Mouse (Mus musculus) left cerebral cortex, adult 2 months (tissue): ENCODE measurements around the gene Mybpc2. TPM values are rescaled to one million over a fixed set of nuclear protein-coding genes. Genes with fewer than 3 reads are reported as not detected.

Experiments used
- DNase-seq, 2 experiments: peaks; one replicate each; pipeline ENCODE4 v3.0.0; 2021 to 2022; ENCODE audit warnings: low spot score in 2 of 2, mixed read lengths in 1 of 2; ENCODE audit errors: extremely low spot score in 1 of 2
- H3K27ac ChIP-seq: fragments of 200-600 bp; 2 replicates; pipeline ENCODE4 v1.8.1; 2022
- H3K4me3 ChIP-seq: fragments of 200-600 bp; 2 replicates; pipeline ENCODE4 v1.8.1; 2022
- CTCF ChIP-seq: fragments of 200-600 bp; IDR thresholded peaks from 2 replicates; pipeline ENCODE4 v1.8.1; 2022; ENCODE audit warnings: antibody characterized with exemption, mild to moderate bottlenecking, moderate library complexity
- intact Hi-C: fragments of 180-260 bp; cut with DNase I; formaldehyde crosslinking; loops from one replicate; pipeline ENCODE4 v1.15.1; 2025
- total RNA-seq, 2 experiments: library from RNA; stranded (reverse); gene quantifications; 2 replicates each; pipeline ENCODE4 v1.2.3; 2021

The Mybpc2 gene
- total RNA-seq, 2 experiments from 2014 or later, result 0.29 TPM; not detected in 1

DNA sequence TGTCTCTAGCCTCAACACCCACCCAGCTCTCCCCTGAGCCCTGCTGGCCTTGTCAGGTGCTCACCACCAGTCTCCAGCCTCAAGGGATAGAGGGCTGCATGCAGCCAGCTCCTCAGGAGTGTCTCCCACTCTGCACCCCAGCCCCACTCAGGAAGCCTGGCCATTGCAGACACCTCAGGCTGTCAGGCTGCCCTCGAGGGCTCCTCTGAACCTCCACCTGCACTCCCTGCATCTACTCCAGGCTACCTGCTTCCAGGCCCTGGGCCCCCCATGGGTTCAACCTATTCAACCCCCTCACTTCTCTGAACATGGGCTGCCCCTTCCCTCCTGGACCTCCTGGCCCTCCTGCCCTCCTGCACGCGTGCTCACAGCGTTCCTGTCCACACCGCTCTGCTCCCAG is 33.1 kb downstream of the Mybpc2 start:
- TF ChIP-seq CTCF, result no peak
- H3K27ac ChIP-seq, result no peak overlapping the region
- H3K4me3 ChIP-seq, result no peak overlapping the region
- no peak for DNase-seq
- intact Hi-C loops, result no loop called here

DNA sequence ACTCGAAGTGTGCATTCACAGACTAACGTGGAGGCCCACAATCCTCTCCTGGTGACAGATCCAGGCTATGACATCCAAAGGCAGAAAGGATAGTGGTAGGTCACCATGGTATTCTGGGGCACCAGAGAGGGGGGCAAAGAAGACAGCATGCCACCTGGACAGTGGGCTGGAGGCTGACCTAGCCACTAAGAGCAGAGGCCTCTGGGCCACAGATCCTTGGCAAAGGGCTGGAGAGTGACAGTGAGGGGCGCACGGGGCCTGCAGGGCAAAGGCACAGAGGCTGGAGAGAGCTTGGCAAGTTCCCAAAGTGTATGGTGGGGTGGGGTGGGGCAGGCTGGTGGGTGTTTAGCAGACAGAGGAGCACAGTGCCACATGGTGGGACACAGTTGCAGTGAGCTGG is 34.2 kb downstream of the Mybpc2 start:
- TF ChIP-seq CTCF, result no peak
- Histone ChIP-seq H3K4me3 (no peak overlapping the region), H3K27ac (no peak overlapping the region)
- peak in 1 of 2 experiments; percentile 10 for DNase-seq
- intact Hi-C loops, result no loop called here

DNA sequence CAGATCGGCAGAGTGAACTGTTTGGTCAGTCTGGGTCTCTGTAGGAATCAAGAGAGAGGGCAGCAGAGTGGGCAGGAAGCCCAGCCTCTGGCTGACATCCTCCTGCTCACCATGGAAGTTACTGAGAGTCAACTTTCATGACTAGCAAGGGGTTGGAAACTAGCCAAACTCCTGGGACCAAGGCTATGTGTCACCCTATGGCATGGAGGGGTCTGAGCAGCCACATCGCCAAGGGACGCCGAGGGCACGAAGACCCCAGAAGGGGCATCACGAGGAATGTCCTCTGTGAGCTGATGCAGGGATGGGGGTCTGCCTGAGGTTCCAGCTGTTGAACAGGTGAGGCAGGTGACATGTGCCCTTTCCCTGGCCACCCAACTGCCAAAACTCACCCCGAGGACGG is 35.9 kb downstream of the Mybpc2 start:
- TF ChIP-seq CTCF, result no peak
- peak in 1 of 2 experiments; percentile 10 for DNase-seq
- no peak overlapping the region for H3K27ac ChIP-seq
- intact Hi-C loops, result loop anchor here (5.0 kb wide), 1 partner anchor 126 kb away; no protein-coding TSS in a partner anchor
- H3K4me3 ChIP-seq, result no peak overlapping the region

DNA sequence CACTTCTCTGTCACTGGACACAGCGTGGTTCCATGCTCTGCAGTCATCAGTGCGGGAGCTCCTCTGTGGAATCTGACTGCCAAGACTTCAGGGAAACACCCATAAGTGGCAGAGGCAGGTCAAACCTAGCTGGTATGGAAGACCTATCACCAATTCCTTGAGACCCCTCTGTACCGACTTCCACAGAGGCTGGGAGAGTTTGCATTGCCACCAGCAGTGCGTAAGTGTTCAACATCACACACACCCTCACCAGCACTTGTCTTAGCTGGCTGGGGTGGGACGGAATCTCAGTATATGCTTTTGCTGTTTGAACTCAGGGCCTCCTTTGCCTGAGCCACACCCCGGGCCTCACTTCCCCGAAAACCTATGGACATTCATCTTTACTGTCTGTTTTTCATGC is 36.5 kb downstream of the Mybpc2 start:
- Histone ChIP-seq H3K27ac (no peak overlapping the region), H3K4me3 (no peak overlapping the region)
- intact Hi-C loops, result loop anchor here (5.0 kb wide), 1 partner anchor 126 kb away; no protein-coding TSS in a partner anchor
- peak in 1 of 2 experiments; percentile 8 for DNase-seq
- TF ChIP-seq CTCF, result no peak

DNA sequence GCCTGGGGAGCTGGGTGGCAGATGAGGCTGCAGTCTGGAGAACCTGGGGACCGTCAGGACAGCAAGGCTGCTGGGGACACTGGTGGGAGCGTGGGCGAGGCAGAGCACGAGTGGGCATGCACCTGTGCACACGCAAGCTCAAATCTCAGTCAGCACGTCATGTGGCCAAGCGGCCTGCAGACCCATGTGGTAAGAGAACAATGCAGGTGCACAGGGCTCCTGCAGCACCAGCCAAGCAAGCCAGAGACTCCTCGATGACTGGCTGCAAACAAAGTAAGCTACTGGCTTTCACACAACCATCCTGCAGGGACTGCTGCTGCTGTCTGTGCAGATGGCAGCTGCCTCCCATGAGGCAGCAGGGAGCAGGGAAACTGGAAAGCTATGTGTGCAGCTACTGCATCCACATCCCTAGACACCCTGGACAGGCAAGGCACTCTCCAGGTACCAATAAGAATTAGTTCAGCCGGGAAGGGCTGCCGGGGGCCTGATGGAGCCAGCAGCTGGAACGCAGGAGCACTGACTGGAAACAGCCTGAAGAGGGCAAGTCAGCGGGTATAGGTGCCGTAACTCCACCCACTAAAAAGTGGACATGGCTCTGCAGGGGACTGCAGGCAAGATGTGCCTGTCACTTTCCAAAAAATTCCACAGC is 37.4 kb downstream of the Mybpc2 start:
- Histone ChIP-seq H3K4me3 (no peak overlapping the region), H3K27ac (peak overlapping the region; percentile 33)
- no peak for TF ChIP-seq CTCF
- intact Hi-C loops, result loop anchor here (5.0 kb wide), 1 partner anchor 125 kb away; no protein-coding TSS in a partner anchor
- DNase-seq, result no peak

DNA sequence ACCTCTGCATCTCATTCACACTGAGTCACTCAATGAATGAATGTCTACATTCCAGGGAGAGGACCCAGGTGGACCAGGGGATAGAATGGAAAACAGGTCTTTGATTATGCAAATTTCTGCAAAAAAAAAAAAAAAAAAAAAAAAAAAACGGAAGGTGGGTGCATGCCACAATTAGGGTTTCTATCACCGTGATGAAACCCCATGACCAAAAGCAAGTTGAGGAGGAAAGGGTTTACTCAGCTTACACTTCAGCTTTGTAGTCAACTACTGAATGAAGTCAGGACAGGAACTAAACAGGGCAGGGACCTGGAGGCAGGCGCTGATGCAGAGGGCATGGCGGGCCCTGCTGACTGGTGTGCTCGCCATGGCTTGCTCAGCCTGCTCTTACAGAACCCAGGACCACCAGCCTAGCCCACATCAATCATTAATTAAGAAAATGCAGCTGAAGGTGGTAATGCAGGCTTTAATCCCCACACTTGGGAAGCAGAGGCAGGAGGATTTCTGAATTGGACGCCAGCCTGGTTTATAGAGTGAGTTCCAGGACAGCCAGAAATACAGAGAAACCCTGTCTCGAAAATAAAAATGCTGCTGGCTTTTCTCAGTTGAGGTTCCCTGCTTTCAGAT is 38.8 kb downstream of the Mybpc2 start:
- DNase-seq, result peak in 1 of 2 experiments; percentile 7
- no peak overlapping the region for H3K4me3 ChIP-seq
- H3K27ac ChIP-seq, result peak overlapping the region; percentile 25
- no peak for TF ChIP-seq CTCF
- intact Hi-C loops, result loop anchor here (2.0 to 5.0 kb wide), 2 partner anchors 123 to 223 kb away; no protein-coding TSS in a partner anchor

DNA sequence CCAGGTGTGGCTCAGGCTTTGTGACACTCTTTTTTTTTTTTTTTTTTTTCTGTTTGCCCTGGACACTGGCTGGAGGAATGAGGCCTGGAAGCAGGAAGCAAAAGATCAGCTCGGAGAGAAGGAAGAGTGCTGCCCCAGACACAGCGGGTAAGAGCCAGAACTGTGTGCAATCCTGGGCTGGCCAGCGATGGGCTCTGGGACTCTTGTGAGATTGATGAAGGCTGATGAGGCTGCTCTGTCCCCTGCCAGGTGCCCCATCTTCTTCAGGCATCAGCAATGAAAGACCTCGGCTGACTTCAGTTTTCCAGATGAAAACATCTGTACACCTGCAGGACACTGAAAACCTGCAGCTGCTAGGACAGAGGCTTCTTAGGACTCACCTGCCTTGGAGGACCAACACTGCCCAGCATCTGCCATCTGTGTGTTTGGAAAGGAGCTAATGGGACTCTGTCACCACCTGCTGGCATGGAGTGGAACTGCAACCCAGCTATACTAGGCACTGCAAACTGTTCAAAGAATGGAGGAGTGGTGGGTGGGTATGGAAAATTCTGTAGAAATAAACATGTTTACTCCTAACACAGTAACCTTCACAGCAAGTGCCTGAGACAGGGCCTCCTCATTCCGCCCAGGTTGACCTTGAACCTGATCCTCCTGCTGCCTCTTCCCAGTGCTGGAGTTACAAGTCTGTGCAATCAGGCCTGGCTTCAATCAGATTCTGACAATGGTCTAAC is 39.5 kb downstream of the Mybpc2 start:
- TF ChIP-seq CTCF, result peak; percentile 96
- H3K27ac ChIP-seq, result peak overlapping the region; percentile 61
- H3K4me3 ChIP-seq, result no peak overlapping the region
- peak; percentile 81 to 86 for DNase-seq
- intact Hi-C loops, result loop anchor here (2.0 to 5.0 kb wide), 2 partner anchors 123 to 222 kb away; no protein-coding TSS in a partner anchor

DNA sequence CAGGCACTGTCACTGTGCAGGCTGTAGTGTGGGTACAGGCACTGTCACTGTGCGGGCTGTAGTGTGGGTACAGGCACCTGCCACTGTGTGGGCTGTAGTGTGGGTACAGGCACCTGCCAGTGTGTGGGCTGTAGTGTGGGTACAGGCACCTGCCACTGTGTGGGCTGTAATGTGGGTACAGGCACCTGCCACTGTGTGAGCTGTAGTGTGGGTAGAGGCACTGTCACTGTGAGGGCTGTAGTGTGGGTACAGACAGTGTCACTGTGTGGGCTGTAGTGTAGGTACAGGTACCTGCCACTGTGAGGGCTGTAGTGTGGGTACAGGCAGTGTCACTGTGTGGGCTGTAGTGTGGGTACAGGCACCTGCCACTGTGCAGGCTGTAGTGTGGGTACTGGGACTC is 40.3 kb downstream of the Mybpc2 start:
- TF ChIP-seq CTCF, result no peak
- H3K27ac ChIP-seq, result peak overlapping the region; percentile 61; the same call in 1 of the 2 replicates
- DNase-seq, result no peak
- intact Hi-C loops, result loop anchor here (2.0 kb wide), 1 partner anchor 221 kb away; no protein-coding TSS in a partner anchor
- no peak overlapping the region for H3K4me3 ChIP-seq

DNA sequence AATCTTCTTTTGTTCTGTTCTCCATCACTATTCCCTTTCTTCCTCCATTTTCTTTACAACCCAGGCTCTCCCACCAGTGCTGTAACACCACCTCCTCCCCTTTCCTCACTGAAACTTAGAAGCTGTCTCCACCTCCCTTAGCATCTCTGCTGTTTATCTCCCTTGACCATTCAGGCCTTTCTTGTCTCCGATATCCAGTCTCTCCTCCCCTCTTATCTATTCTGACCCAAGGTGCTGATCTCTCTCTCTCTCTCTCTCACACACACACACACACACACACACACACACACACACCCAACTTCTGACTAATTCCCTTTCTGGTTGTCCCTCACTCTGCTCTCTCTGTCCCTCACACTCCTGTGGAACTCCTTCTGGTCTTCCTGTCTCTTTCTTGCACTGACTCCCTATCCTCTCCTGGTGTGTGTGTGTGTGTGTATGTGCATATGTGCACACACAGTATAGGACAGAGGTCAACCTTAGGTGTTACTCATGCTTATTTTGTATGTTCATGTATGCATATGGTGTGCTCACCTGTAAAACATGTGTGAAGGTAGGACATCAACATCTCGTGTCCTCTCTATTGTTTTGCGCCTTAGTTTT is 41.5 kb downstream of the Mybpc2 start:
- intact Hi-C loops, result no loop called here
- Histone ChIP-seq H3K4me3 (no peak overlapping the region), H3K27ac (no peak overlapping the region)
- no peak for DNase-seq
- no peak for TF ChIP-seq CTCF

DNA sequence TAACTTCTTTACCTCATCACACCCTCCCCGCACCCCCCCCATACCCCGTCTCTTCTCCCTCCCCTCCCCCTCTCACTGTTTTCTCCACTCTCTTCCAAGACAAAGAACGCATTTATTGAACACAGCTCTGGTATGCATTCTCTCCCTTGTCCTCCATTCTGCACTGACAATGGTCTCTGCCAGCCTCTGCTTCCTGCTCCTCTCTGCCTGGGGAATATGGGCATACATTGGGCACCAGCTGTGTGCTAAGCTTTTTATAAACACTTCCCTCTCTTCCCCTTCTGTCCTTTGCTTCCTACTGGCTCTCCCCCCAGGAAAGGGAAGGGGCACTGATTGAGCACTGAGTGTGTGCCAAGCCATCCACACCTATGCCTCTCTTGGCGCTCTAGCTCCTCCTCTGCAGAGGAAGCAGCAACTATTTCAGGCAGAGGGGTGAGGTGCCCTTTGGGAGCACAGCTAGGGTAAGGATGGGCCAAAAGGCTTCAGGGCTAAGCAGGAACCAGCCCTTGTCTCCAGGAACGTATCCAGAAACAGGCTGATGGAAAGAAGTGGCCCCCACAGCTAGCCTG is 49.3 kb downstream of the Mybpc2 start:
- TF ChIP-seq CTCF, result no peak
- peak overlapping the region; percentile 76 for H3K27ac ChIP-seq
- intact Hi-C loops, result no loop called here
- DNase-seq, result peak in 1 of 2 experiments; percentile 9
- H3K4me3 ChIP-seq, result no peak overlapping the region

DNA sequence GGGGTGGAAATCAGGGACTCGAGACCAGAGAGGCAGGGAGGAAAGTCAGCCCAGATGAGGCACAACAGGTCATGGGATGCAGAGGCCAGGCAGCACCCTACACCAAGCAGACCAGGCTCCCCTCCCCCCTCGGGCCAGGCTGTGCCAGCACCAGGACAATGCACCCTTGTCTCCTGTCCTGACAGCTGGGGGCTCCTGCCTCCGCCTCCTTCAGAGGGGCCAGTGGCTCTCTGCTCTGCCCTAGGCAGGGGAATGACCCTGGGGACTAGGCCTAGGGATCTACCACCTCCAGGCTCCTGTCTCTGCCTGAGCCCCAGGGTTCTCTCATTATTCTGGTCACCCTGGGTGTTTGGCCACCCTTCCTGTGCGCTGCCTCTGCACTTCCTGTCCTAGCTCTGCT is 50.0 kb downstream of the Mybpc2 start:
- intact Hi-C loops, result no loop called here
- DNase-seq, result peak in 1 of 2 experiments; percentile 72
- Histone ChIP-seq H3K27ac (peak overlapping the region; percentile 76), H3K4me3 (no peak overlapping the region)
- no peak for TF ChIP-seq CTCF
